Mouse (Mus musculus) adrenal gland, postnatal 10 days (tissue): ENCODE results near the gene Nudt1. TPM values are rescaled to one million over a fixed set of nuclear protein-coding genes. Genes with fewer than 3 reads are reported as not detected.

Experiments used
- DNase-seq: peaks from one replicate; pipeline ENCODE4 v3.0.0; 2021; ENCODE audit warnings: mixed read lengths
- long read RNA-seq, 2 experiments: library from polyadenylated mRNA; stranded (forward); transcript quantifications; one replicate each; pipeline ENCODE4 v2.0.0; 2021
- total RNA-seq, 2 experiments: library from RNA; stranded (reverse); gene quantifications; 2 replicates each; pipeline ENCODE4 v1.2.3; 2021

Nudt1 gene
- 10 to 100 TPM; 19.8 to 26.8 TPM for total RNA-seq
- long read RNA-seq, experiment 1, transcript Nudt1-201 (5 exons, 954 nt): minor isoform, 8 of 40 reads
- long read RNA-seq, experiment 1, transcript Nudt1-202 (4 exons, 952 nt): major isoform, 11 of 40 reads
- long read RNA-seq, experiment 1, partial matches to known transcripts: 1 of 40 reads
- long read RNA-seq, experiment 1, other reads (novel, unspliced or antisense): 18 of 40 reads
- long read RNA-seq, experiment 2, transcript Nudt1-202 (4 exons, 952 nt): major isoform, 9 of 24 reads
- long read RNA-seq, experiment 2, transcript Nudt1-201 (5 exons, 954 nt): minor isoform, 7 of 24 reads
- long read RNA-seq, experiment 2, partial matches to known transcripts: 0 of 24 reads
- long read RNA-seq, experiment 2, other reads (novel, unspliced or antisense): 6 of 24 reads

DNA sequence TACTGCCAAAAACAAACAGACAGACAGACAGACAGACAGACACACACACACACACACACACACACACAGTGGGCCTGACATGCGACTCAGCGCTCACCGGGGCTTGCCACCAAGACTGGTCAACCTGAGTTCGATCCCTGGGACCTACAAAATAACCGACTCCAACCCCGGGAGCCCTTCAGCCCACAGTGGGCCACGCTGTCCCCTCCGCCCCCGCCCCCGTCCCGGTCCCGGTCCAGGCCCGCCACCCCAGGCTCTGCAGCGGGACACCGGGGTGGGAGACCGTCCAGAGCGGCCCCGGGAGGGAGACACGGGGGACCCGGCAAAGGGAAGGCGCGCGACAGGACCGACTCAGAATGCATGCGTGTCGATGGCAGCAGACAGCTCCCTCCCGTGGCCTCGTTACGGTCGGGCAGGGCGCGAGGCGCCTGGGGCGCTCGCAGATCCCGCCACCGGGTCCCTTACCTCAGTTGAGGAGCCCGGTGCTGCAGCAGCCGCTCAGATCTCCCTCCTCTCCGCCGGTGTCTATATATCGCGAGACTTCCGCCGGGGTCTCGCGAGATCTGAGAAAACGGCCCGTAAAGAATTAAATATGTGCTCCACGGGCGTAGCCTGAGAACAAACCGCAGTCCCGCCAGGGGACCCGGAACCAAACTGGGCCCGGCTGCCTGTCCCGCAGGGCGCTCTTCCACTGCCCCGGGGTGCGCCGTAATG lies at the start of gene Nudt1, which contains the start of gene Mad1l1:
Gene Nudt1, plus strand, starts transcription at position 615 of the 714 bp plus-strand sequence.
Gene Mad1l1, minus strand, starts transcription at position 511 of the 714 bp plus-strand sequence.
- peak; percentile 95 for DNase-seq

DNA sequence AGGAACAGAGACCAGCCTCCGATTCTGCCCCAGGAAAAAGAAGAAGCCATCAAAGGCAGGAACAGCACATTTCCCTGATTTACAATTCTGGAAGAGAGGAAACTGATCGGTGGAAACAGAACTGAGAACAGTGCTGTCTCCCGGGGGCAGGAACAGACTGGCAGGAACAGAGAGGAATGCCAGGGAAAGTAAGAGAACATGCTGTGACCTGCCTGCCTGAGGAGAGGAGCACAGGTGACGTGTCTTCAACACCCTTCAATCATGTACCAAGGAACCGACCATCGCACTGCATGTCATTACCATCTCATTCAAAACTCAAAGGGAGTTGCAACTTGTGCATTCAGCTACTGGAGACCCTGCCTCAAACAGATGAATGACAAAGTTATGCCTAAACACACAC lies 44.7 kb upstream of the Nudt1 start:
- DNase-seq: no peak

DNA sequence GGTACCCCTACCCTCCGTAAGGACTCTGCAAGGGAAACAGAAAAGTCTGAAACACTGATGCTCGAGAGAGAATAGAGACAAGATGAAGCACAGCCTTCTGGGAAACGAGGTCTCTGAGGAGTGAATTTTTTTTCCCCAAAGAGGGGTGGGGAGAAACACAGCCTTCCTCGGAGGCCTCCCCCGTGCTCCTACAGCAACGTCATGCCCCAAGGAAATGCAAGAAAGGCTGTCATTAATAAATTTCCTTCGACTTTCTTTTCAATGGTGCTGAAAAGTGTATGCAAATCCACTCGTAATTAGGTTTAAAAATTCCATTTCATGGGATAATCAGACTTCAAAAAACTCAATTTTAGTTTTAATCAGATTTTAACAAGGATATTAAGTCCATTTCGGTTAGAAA lies 41.3 kb upstream of the Nudt1 start:
- DNase-seq: no peak

DNA sequence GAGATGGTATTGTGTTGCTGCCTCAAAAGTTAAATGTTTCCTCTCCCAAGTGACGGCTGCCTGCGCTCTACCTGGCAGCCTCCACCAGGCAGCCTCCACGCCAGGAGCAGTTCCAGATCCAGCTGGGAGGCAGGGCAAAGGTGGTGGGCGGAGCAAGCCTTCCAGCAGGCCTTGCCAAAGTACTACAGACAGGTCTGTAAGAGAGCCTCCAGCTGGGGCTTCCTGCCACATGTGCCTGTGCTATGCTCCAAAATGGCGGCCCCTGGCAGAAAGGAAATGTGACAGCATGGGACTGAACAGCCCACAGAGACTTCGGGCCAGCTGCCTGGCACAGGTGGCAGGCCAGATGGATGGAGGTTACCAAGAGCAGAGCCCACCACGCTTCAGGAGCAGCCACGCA lies 39.1 kb upstream of the Nudt1 start:
- DNase-seq: peak; percentile 69

- DNase-seq: no peak
Observed at GRCm38 (mm10) chr5:140282900-140283299, 38.6 kb upstream of the Nudt1 start.

DNA sequence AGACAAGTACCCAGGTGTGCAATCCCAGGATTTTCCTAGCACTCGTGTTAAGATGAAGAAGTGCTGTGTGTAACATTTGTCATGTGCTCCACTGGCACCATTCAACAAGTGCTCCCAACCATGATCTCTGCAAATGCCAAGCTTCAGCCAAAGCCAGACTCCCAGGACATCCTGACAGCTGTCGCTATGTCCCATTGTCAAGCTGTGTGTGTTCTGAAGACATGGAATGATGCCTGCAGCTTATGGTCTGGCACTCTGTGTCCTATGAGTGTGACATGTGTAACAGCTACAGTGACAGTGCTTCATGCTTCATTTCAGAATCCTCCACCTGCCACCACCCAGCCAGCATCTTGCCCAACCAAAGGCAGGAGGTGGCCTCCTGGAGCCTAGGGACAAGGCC lies 37.4 kb upstream of the Nudt1 start:
- no peak for DNase-seq

DNA sequence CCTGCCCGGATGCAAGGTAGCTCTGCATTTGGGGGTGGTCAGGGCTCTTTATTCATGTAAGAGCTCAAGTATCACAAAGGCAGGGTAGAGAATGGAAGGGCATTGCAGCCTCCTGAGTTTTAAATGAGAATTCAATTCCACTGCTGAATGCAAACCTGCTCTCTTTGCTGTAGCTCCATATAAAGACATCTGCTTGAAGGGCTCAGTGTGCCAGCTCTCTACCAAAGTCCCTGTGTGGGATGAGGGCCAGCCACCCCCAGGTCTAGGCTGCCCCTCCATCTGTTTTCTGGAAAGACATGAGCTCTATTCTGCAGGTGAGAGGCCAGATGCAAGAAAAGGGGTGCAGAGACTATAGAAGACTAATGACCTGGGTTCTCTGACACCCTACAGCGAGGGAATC lies 36.7 kb upstream of the Nudt1 start:
- no peak for DNase-seq

DNA sequence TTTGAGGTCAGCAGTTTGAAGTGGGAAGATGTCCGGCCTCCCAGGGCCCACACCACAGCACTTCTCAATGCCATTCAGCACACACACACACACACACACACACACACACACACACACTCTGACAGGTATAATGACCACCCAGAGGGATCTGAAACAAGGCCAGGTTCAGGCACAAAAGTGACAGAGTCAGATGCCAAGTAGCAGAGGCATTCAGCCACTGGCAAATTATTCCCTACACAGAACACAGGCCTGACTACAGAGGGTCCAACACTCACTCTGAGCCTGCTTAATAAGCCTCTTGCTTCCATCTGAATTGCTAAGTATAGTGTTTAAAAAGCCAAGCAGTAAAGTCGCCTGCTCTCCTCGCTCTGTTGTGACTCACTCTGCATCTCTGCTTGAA lies 33.2 kb upstream of the Nudt1 start:
- no peak for DNase-seq

GRCm38 (mm10) chr5:140289161-140289560 lies 32.3 kb upstream of the Nudt1 start:
- DNase-seq: no peak

DNA sequence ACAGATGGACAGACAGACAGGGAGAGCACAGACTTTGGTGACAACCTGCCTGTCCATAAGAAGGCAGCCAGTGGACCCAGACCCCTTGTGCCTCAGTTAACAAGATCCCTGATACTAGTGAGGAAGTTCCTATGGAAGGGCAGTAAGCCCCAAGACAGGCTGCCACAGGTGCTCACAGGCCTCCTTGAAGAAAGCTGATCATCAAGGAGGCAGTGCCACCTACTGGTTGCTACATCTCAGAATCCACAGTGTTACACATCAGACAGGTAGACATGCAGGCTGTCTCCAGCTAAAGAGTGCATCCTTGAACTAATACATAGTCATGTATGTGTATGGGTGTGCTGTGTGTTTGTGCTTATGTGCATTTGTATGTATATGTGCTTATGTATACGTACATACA lies 29.3 kb upstream of the Nudt1 start:
- DNase-seq: peak; percentile 62

DNA sequence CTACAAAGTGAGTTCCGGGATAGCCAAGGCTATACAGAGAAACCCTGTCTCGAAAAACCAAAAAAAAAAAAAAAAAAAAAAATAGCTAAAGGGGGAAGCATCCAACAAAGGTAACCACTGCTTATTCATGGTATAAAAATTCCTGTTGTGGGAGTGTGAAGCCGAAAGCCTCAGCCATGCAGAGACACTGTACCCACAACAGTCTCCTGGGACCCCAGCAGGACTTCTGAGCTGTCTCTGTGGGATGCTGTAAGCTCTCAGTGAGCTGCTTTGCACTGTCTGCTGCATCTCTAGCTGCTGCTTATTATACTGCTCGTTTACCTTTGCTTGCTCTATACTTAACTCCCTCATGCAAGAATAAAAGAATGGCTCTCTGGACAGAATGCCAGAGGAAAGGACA lies 23.2 kb upstream of the Nudt1 start:
- no peak for DNase-seq

GRCm38 (mm10) chr5:140306016-140306415 lies 15.4 kb upstream of the Nudt1 start:
- no peak for DNase-seq

GRCm38 (mm10) chr5:140307602-140308001 lies 13.9 kb upstream of the Nudt1 start:
- no peak for DNase-seq

DNA sequence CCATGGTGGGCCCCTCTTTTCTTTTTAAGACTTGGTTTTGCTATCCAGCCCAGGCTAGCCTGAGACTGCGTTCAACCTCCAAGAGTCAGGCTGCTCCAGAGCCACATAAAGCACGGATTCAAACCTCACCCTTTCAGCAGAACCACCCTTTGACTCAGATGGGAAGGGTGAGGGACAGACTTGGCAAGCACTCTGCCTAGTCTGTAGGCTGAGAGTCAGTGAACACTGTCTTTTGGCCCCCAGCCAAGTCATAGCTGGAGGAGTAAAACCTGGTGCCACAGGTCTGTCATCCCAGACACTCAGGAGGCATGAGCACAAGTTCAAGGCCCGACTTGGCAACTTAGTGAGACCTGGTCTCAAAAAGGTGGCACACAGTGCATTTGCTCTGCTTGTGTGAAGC lies 4.7 kb upstream of the Nudt1 start:
- DNase-seq: peak; percentile 15

GRCm38 (mm10) chr5:140321756-140322575 lies 510 bp downstream of the Nudt1 start:
- DNase-seq: no peak

DNA sequence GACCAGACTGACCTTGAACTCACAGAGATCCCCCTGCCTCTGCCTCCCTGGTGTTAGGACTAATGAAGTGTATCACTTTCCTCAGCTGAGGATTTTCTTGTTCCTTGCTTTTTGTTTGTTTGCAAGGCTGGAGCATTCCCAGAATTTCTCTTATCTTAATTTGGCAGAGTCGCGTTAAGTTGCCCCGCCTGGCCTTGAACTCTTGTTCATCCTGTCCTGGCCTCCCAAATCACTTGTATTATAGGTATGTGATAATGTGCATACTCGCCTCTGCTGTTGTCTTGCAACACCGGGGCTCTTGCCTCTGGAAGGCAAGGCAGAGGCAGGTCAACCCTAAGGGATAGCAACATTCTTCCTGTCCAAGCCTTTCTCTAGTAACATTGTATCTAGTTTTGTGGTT lies 2.6 kb downstream of the Nudt1 start:
- DNase-seq: no peak

DNA sequence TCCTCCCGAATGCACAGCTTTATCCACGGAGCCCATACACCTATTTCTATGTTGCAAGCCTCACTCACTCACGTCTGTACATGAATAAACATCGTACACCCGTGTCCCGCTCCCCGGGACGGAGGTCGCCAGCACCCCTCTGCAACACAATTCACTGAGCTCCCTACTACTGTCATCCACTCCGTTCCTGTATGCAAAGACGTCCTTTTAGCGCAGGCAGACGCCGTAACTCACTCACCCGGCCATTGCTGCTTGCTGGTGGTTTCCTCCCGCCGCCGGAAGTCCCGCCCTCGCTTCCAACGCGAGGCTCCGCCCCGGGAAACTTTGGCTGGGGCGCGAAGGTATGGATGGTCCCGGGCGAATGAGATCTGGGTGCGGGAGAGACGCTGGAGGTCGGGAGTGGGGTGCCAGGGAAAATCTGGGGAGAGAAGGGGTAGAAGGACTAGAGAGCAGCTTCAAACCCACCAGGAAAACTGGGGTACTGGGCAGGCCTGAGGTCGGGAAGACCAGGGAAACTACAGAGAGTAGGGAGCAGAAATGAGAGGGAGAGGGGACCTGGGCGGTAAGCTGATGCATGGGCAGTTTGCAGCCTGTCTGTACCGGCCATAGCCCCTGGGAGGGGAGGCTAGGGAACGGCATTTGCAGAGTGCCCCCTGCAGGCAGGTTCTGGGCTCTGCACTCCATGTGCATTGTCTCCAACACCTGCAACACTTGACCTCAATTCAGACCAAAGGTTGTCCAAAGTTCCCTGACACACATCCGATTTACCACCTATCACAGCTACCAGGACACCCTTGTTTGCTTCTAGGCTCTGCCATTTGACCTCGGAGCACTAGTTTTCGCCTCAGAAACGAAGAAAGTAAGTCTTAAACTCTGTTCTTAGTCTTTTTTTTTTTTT lies 10.4 kb downstream of the Nudt1 start, which contains the start of gene Mrm2:
Gene Mrm2, minus strand, starts transcription at position 284 of the 898 bp plus-strand sequence.
- peak; percentile 91 for DNase-seq

DNA sequence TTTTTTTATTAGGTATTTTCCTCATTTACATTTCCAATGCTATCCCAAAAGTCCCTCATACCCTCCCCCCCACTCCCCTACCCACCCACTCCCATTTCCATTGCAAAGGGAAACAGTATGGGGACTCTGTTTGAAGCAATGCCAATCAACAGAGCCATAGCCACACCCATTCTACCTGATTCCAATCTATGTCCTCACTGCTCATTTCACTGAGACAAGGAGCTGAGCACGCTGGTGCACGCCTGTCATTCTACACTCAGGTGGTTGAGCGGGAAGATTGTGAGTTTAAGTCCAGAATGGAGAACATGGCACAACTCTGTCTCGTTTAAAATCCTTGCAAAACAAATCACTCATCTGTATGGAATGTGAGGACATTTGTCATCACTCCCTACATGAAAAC lies 11.1 kb downstream of the Nudt1 start:
- no peak for DNase-seq

GRCm38 (mm10) chr5:140333631-140334030 lies 12.2 kb downstream of the Nudt1 start:
- no peak for DNase-seq

GRCm38 (mm10) chr5:140336680-140337079 lies 15.2 kb downstream of the Nudt1 start:
- peak; percentile 59 for DNase-seq

DNA sequence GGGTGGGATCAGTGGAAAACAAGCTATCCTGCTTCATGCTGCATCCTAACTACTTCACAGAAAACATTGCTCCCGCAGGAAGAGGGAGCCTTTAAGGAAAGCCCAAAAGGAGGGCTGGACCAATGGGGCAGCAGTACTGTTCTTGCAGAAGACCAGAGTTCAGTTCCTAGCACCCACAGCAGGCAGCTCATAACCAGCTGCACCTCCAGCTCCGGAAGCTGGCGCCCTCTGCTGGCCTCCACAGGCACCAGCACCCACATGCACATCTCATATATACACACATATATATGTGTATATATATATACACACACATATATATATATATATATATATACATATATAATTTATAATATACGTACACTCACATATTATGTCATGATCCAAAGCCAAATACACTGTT lies 17.3 kb downstream of the Nudt1 start:
- DNase-seq: no peak

DNA sequence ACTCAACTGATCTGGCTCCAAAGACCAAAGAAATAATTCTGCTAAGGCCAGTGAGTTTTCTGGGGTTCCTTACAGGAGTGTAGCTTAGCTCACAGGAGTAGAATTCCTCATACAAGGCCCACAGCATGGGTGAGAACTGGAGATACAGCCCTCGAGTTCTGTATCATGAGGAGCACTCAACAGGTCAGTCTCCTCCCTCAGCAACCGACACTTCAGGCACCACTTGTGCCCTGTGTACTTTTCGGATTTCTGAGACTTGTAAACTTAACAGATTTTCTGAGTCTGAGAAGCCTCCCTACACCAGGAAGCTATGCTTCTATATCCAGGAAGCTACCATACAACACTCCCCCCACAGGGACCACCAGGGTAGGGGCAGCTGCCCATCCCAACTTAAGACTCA lies 18.4 kb downstream of the Nudt1 start:
- no peak for DNase-seq
